Mouse (Mus musculus): ENCODE measurements around the gene Htr7. TPM values are rescaled to one million over a fixed set of nuclear protein-coding genes. Genes with fewer than 3 reads are reported as not detected.
A peak's percentile ranks its signal among the peaks of the same experiment; 100 is the strongest.

The Htr7 gene
- polyA plus RNA-seq, 1 experiment: 0.37 TPM

GRCm38 (mm10) chr19:35924418-35924817, 132.9 kb downstream of the Htr7 start:
- Histone ChIP-seq H3K79me2 (ENCODE audit: control insufficient read depth, insufficient read depth) (no peaks in the 10 kb centered on the region), H3K4me2 (ENCODE audit: low read depth) (peak overlapping the region; percentile 68), H3K27me3 (ENCODE audit: control insufficient read depth, insufficient read depth, insufficient read length) (no peaks in the 10 kb centered on the region), H3K4me3 (no peak overlapping the region), H3K36me3 (ENCODE audit: control insufficient read depth, insufficient read depth) (no peaks in the 10 kb centered on the region), H3ac (ENCODE audit: control insufficient read depth, insufficient read length) (no peak overlapping the region)
- peak; percentile 47 for TF ChIP-seq TCF12 (IDR thresholded peaks at IDR 0.05; ENCODE audit: insufficient read depth, poor library complexity, severe bottlenecking)
- no peak for TF ChIP-seq POLR2AphosphoS2 (IDR thresholded peaks at IDR 0.05; ENCODE audit: insufficient read length, low read depth)
- TF ChIP-seq USF1 (IDR thresholded peaks at IDR 0.05; ENCODE audit: low read depth): peak; percentile 89
- TF ChIP-seq MYOG (IDR thresholded peaks at IDR 0.05; ENCODE audit: control insufficient read depth in 1 of 3, insufficient read depth in 1 of 3, insufficient read length in 2 of 3, low read depth in 2 of 3): peak; percentile 55 to 78 (median 59)
- TF ChIP-seq MYOD1 (IDR thresholded peaks at IDR 0.05; ENCODE audit: control insufficient read depth in 1 of 3, insufficient read length in 2 of 3, low read depth in 2 of 3): peak in 2 of 3 experiments; percentile 79 to 85
- TF ChIP-seq CEBPB (IDR thresholded peaks at IDR 0.05; ENCODE audit: insufficient read depth, poor library complexity, severe bottlenecking): no peak
- TF ChIP-seq POLR2A (IDR thresholded peaks at IDR 0.05; ENCODE audit: insufficient read length, low read depth): no peak
- no peak for TF ChIP-seq SRF (IDR thresholded peaks at IDR 0.05; ENCODE audit: control insufficient read depth, insufficient read length, low read depth)
- no peak for TF ChIP-seq TCF3 (IDR thresholded peaks at IDR 0.05; ENCODE audit: insufficient read length, low read depth)
- TF ChIP-seq MAX (IDR thresholded peaks at IDR 0.05; ENCODE audit: low read depth): no peak
- TF ChIP-seq E2F4 (IDR thresholded peaks at IDR 0.05; ENCODE audit: insufficient read depth): no peak
- TF ChIP-seq REST (IDR thresholded peaks at IDR 0.05; ENCODE audit: insufficient read depth, insufficient read length): no peak

Other genes starting within 250 kb of the Htr7 start
- 17.5 TPM for gene Rpp30, start 26.2 kb upstream of the Htr7 start, polyA plus RNA-seq (2012; fragmentation: generic; extraction: Trizol)
- gene Ankrd1, start 62.6 kb upstream of the Htr7 start, polyA plus RNA-seq (2012; fragmentation: generic; extraction: Trizol): 310 TPM